Mouse (Mus musculus): ENCODE measurements around the gene Kir3dl1.
"Not testable (repeated sequence)": the region's sequence is repeated elsewhere in the genome, so short reads cannot be mapped to it uniquely, and the experiment has no call there.

The Kir3dl1 gene

DNA sequence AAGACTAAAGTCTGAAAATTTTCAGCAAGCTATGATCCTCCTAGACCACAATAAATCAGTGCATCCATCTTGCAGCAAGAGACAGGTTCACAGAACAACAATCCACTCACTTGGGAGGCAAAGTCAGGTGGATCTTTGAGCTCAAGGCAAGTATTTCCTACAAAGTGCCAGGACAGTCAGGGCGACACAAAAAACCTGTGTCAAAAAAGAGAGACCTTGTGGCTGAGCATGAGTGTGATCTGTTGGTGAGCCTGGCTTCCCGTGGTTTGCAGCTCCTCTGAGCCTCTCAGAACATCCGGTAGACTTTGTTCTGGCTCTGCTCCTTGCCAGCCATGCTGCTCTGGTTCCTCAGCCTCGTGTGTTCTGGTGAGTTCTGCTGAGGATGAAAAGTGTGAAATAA lies at the start of gene Kir3dl1:
Kir3dl1 (plus strand) TSS at position 301 of the 400 bp plus-strand sequence.
- DNase-seq, result not testable (repeated sequence)

DNA sequence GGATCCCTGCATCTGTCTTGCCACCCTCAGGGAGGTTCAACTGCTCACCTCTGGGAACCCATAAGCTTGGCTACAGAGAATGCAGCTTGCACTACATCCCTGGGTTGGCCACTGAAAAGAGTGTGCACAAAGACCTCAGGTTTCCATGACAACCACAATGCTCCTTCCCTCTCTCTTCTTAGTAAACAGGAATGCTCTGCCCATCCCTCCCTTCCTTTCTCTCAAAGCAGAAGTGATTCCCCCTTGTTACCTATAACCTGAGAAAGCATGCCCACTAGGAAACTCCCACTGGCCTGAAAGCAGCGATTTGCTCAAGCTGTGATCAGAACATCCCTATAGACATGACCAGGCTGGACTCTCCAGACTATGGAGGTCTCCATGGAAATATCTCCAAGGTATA lies 26.2 kb downstream of the Kir3dl1 start, which contains the start of gene Kir3dl2:
Kir3dl2 (minus strand) TSS at position 101 of the 400 bp plus-strand sequence.
- not testable (repeated sequence) for DNase-seq

DNA sequence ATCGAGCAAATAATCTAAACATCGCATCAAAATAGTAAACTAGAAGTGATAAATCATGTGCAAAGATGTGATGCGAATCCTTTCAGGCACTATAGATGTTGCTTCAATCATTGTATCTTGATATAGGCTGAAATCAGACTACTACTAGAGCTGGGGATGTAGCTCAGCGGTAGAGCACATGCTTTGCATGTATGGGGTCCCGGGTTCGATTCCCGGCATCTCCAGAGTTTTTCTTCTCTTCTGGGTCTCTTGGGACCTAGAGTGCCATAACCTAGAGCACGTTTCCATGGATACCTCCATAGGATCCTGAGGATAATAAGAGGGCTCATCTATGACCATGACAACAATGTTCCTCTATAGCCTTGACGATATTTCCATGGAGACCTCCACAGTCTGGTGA lies 51.3 kb downstream of the Kir3dl1 start:
- DNase-seq, result not testable (repeated sequence)

All from lung, adult 18-20 months (tissue).